Mouse (Mus musculus) CH12.LX (cell line): Measurements from ENCODE around the gene Trim11.
A peak's percentile ranks its signal among the peaks of the same experiment; 100 is the strongest.

Experiments used
- CHD2 ChIP-seq: IDR thresholded peaks from 2 replicates; pipeline ENCODE4 v1.6.1; 2011; ENCODE audit warnings: low read length, improper control_type of control experiment
- CTCF ChIP-seq, 2 experiments: IDR thresholded peaks in 1 of 2; conservative IDR thresholded peaks in 1 of 2; 2 replicates each; pipeline ENCODE4 v1.5.1; 2011 to 2012; ENCODE audit warnings: low read depth in 2 of 2, low read length in 2 of 2, improper control_type of control experiment in 1 of 2, inconsistent platforms in 1 of 2, mild to moderate bottlenecking in 1 of 2, moderate library complexity in 1 of 2
- ELF1 ChIP-seq: IDR thresholded peaks from 2 replicates; pipeline ENCODE4 v1.6.1; 2014; ENCODE audit warnings: low read depth, mild to moderate bottlenecking, inconsistent platforms, low read length, improper control_type of control experiment
- EP300 ChIP-seq: IDR thresholded peaks from 2 replicates; pipeline ENCODE4 v1.6.1; 2011; ENCODE audit warnings: low read length, improper control_type of control experiment
- HCFC1 ChIP-seq: IDR thresholded peaks from 2 replicates; pipeline ENCODE4 v1.6.1; 2012; ENCODE audit warnings: low read depth, mild to moderate bottlenecking, inconsistent platforms, low read length, improper control_type of control experiment
- JUN ChIP-seq: IDR thresholded peaks from 2 replicates; pipeline ENCODE4 v1.6.1; 2011; ENCODE audit warnings: low read depth, mild to moderate bottlenecking, low read length, improper control_type of control experiment, moderate library complexity; ENCODE audit not compliant: insufficient read depth
- MAFK ChIP-seq: IDR thresholded peaks from 2 replicates; pipeline ENCODE4 v1.6.1; 2011; ENCODE audit warnings: low read length, improper control_type of control experiment; ENCODE audit not compliant: insufficient replicate concordance
- MAX ChIP-seq: IDR thresholded peaks from 2 replicates; pipeline ENCODE4 v1.6.1; 2011; ENCODE audit warnings: low read length, improper control_type of control experiment
- POLR2A ChIP-seq: IDR thresholded peaks from 2 replicates; pipeline ENCODE4 v1.6.1; 2011; ENCODE audit warnings: low read depth, mild to moderate bottlenecking, improper control_type of control experiment, low read length
- SIN3A ChIP-seq: IDR thresholded peaks from 2 replicates; pipeline ENCODE4 v1.6.1; 2012; ENCODE audit warnings: low read length, improper control_type of control experiment, inconsistent platforms
- TCF12 ChIP-seq: IDR thresholded peaks from 2 replicates; pipeline ENCODE4 v1.6.1; 2014; ENCODE audit warnings: low read depth, mild to moderate bottlenecking, inconsistent platforms, low read length, improper control_type of control experiment
- USF1 ChIP-seq: IDR thresholded peaks from 2 replicates; pipeline ENCODE4 v1.6.1; 2014; ENCODE audit warnings: low read depth, mild to moderate bottlenecking, inconsistent platforms, low read length, improper control_type of control experiment
- ZMIZ1 ChIP-seq: IDR thresholded peaks from 2 replicates; pipeline ENCODE4 v1.6.1; 2012; ENCODE audit warnings: low read depth, mild to moderate bottlenecking, inconsistent platforms, low read length, improper control_type of control experiment

- TF ChIP-seq EP300 = no peak
- peak; percentile 94 for TF ChIP-seq POLR2A
- peak; percentile 77 for TF ChIP-seq HCFC1
- peak; percentile 75 for TF ChIP-seq SIN3A
- no peak for TF ChIP-seq CTCF (conservative IDR thresholded peaks at IDR 0.05 in 1 of 2, IDR thresholded peaks at IDR 0.05 in 1 of 2; ENCODE audit: low read depth in 2 of 2, low read length in 2 of 2)
- TF ChIP-seq USF1 = no peak
- no peak for TF ChIP-seq JUN
- TF ChIP-seq MAX = no peak
- TF ChIP-seq CHD2 = no peak
- 0 out of 2 replicates have a peak, but pooled peaks have one; percentile 40 for TF ChIP-seq ELF1
- peak; percentile 91 for TF ChIP-seq TCF12
- TF ChIP-seq MAFK = no peak
- peak; percentile 95 for TF ChIP-seq ZMIZ1
Measured at GRCm38 (mm10) chr11:58938322-58939087, 39.4 kb upstream of the Trim11 start, which contains the start of gene Rnf187.
